Mouse (Mus musculus) heart, postnatal 0 days (tissue): ENCODE measurements around the gene Btnl1. TPM values are rescaled to one million over a fixed set of nuclear protein-coding genes. Genes with fewer than 3 reads are reported as not detected.

Source experiments
- ATAC-seq: fragments of 200-750 bp; cut with Nextera tagmentation; 2 replicates; pipeline ENCODE4 v1.8.0; 2017; ENCODE audit warnings: low read depth, moderate number of reproducible peaks, moderate library complexity; ENCODE audit not compliant: insufficient read depth
- DNase-seq: peaks from one replicate; pipeline ENCODE4 v3.0.0-alpha.2; 2016; ENCODE audit warnings: low spot score
- H3K27ac ChIP-seq: fragments of 300-500 bp; sonication (generic); 2 replicates; pipeline ENCODE4 v1.5.1; 2014; ENCODE audit warnings: low read depth, mild to moderate bottlenecking
- H3K27me3 ChIP-seq: fragments of 300-500 bp; sonication (generic); 2 replicates; pipeline ENCODE4 v1.6.1; 2014; ENCODE audit warnings: low read length, mixed read lengths; ENCODE audit not compliant: control insufficient read depth, insufficient read depth
- H3K36me3 ChIP-seq: fragments of 300-500 bp; sonication (generic); replicated peaks from 2 replicates; pipeline ENCODE4 v1.6.1; 2014; ENCODE audit warnings: low read length, mixed read lengths; ENCODE audit not compliant: control insufficient read depth, insufficient read depth
- H3K4me1 ChIP-seq: fragments of 300-500 bp; sonication (generic); 2 replicates; pipeline ENCODE4 v1.6.1; 2014; ENCODE audit warnings: antibody characterized with exemption; ENCODE audit not compliant: control insufficient read depth, insufficient read depth
- H3K4me2 ChIP-seq: fragments of 300-500 bp; sonication (generic); 2 replicates; pipeline ENCODE4 v1.6.1; 2014; ENCODE audit warnings: low read depth, mild to moderate bottlenecking, low read length, moderate library complexity
- H3K4me3 ChIP-seq: fragments of 300-500 bp; sonication (generic); 2 replicates; pipeline ENCODE4 v1.5.1; 2014; ENCODE audit warnings: low read depth, low read length
- H3K9ac ChIP-seq: fragments of 300-500 bp; sonication (generic); replicated peaks from 2 replicates; pipeline ENCODE4 v1.6.1; 2014; ENCODE audit warnings: low read depth, low read length, mixed read lengths
- H3K9me3 ChIP-seq: fragments of 300-500 bp; sonication (generic); replicated peaks from 2 replicates; pipeline ENCODE4 v1.6.1; 2016; ENCODE audit warnings: low read length; ENCODE audit not compliant: control insufficient read depth
- CTCF ChIP-seq: IDR thresholded peaks from 2 replicates; pipeline ENCODE4 v1.5.1; 2016; ENCODE audit warnings: antibody characterized with exemption, control low read depth, low read depth
- EP300 ChIP-seq: IDR thresholded peaks from 2 replicates; pipeline ENCODE4 v1.6.1; 2016; ENCODE audit warnings: antibody characterized with exemption, low read depth
- WGBS: fragments of 180-500 bp; shearing (Covaris S2); extraction: QIAGEN DNeasy Blood & Tissue Kit; methylation state at CpG from one replicate; pipeline ENCODE4 v1.1.7; 2014; 5-methylcytosine and 5-hydroxymethylcytosine counted together
- polyA plus RNA-seq: library from polyadenylated mRNA; unstranded; fragments of >200 nt; fragmentation: Nextera tagmentation; extraction: Ambion mirVana; gene quantifications from 2 replicates; pipeline ENCODE4 v1.2.1, GENCODE M21; 2015
- total RNA-seq: library from RNA; depleted of rRNA; stranded (reverse); fragments of >200 nt; gene quantifications from 2 replicates; pipeline ENCODE4 v1.2.3, GENCODE M21; 2014; ENCODE audit warnings: low replicate concordance

Btnl1 gene
- total and polyA plus RNA-seq, 2 experiments from 2014 or later = not detected

DNA sequence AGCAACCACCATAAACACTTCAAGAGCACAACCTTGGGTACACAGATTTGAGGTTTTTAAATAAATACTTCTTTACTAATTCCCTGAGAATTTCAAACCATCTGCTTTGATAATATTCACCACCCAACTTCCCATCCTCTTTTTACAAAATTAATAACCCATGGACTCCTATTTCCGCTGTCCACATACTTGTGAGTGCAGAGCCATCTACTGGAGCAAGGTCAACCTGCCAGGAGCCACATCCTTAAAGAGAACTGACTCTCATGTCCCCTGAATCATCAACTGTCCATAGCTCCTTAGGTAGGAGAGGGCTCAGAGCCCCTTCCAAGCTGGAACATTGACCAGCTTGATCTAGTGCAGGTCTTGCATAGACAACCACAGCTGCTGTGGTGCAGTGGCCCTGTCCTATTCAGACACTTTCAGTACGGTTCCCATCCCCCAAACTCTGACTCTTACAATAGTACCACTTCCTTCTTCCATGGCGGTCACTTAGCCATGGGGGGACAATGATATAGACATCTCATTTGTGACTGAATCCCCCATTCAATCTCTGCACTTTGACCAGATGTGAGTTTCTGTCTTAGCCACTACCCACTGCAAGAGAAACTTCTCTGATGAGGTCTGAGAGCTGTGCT, 13.1 kb upstream of the Btnl1 start:
- H3K4me3 ChIP-seq = no peak overlapping the region
- 76% methylated on average over 3 of the region's 3 CpGs for WGBS
- H3K36me3 ChIP-seq = no peaks in the 10 kb centered on the region
- H3K4me2 ChIP-seq = no peak overlapping the region
- no peak for DNase-seq
- no peak overlapping the region for H3K27ac ChIP-seq
- no peaks in the 10 kb centered on the region for H3K9me3 ChIP-seq
- no peak overlapping the region for H3K9ac ChIP-seq
- ATAC-seq = no peak
- H3K4me1 ChIP-seq = no peaks in the 10 kb centered on the region
- no peaks in the 10 kb centered on the region for H3K27me3 ChIP-seq
- TF ChIP-seq CTCF = no peak
- no peak for TF ChIP-seq EP300

DNA sequence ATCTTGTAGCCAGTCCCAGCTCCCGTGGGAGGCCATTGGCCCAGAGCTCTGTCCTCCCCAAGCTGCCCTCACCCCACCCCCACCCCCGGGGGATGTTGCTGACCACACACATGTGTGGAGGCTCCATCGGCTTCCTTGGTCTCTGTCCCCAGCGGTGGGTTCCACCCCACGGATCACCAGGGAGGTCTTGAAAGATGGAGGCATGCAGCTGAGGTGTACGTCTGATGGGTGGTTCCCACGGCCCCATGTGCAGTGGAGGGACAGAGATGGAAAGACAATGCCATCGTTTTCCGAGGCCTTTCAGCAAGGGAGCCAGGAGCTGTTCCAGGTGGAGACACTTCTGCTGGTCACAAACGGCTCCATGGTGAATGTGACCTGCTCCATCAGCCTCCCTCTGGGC, 11.9 kb upstream of the Btnl1 start:
- Histone ChIP-seq H3K9ac (no peak overlapping the region), H3K4me3 (no peak overlapping the region), H3K4me2 (no peak overlapping the region), H3K4me1 (no peaks in the 10 kb centered on the region), H3K27ac (no peak overlapping the region), H3K9me3 (no peaks in the 10 kb centered on the region), H3K36me3 (no peaks in the 10 kb centered on the region), H3K27me3 (no peaks in the 10 kb centered on the region)
- DNase-seq (no peak), ATAC-seq (no peak)
- WGBS = 66% methylated on average over 10 of the region's 10 CpGs
- no peak for TF ChIP-seq CTCF
- TF ChIP-seq EP300 = no peak

- Histone ChIP-seq H3K9me3 (no peaks in the 10 kb centered on the region), H3K4me1 (no peaks in the 10 kb centered on the region), H3K9ac (no peak overlapping the region), H3K4me2 (no peak overlapping the region), H3K27ac (no peak overlapping the region), H3K27me3 (no peaks in the 10 kb centered on the region), H3K36me3 (no peaks in the 10 kb centered on the region), H3K4me3 (no peak overlapping the region)
- WGBS = 64% methylated on average over 4 of the region's 4 CpGs
- ATAC-seq (no peak), DNase-seq (no peak)
- TF ChIP-seq CTCF = no peak
- no peak for TF ChIP-seq EP300
Observed at GRCm38 (mm10) chr17:34370563-34370962, 6.4 kb upstream of the Btnl1 start.

- Histone ChIP-seq H3K4me2 (no peak overlapping the region), H3K27me3 (no peaks in the 10 kb centered on the region), H3K36me3 (no peaks in the 10 kb centered on the region), H3K4me1 (no peaks in the 10 kb centered on the region), H3K4me3 (no peak overlapping the region), H3K27ac (no peak overlapping the region), H3K9me3 (no peaks in the 10 kb centered on the region), H3K9ac (no peak overlapping the region)
- ATAC-seq = no peak
- no peak for DNase-seq
- TF ChIP-seq CTCF (no peak), EP300 (no peak)
- 76% methylated on average over 6 of the region's 6 CpGs for WGBS
Observed at GRCm38 (mm10) chr17:34373055-34373709, 3.8 kb upstream of the Btnl1 start.

- 46% methylated on average over 6 of the region's 6 CpGs for WGBS
- Histone ChIP-seq H3K4me2 (no peak overlapping the region), H3K4me3 (no peak overlapping the region), H3K9ac (no peak overlapping the region), H3K36me3 (no peaks in the 10 kb centered on the region), H3K4me1 (no peaks in the 10 kb centered on the region), H3K9me3 (no peaks in the 10 kb centered on the region), H3K27ac (no peak overlapping the region), H3K27me3 (no peaks in the 10 kb centered on the region)
- DNase-seq (no peak), ATAC-seq (no peak)
- TF ChIP-seq CTCF = no peak
- TF ChIP-seq EP300 = no peak
Observed at GRCm38 (mm10) chr17:34377450-34378209, 698 bp downstream of the Btnl1 start.
